Mouse (Mus musculus) intestine, postnatal 0 days (tissue): Measurements from ENCODE around the gene Olfr195. TPM values are rescaled to one million over a fixed set of nuclear protein-coding genes. Genes with fewer than 3 reads are reported as not detected.

Experiments used
- ATAC-seq: fragments of 200-750 bp; cut with Nextera tagmentation; 2 replicates; pipeline ENCODE4 v1.8.0; 2017; ENCODE audit warnings: mild to moderate bottlenecking, moderate TSS enrichment, moderate library complexity
- H3K27ac ChIP-seq: fragments of 300-500 bp; sonication (generic); 2 replicates; pipeline ENCODE4 v1.5.1; 2014; ENCODE audit warnings: mild to moderate bottlenecking, low read depth, low read length, moderate library complexity
- H3K27me3 ChIP-seq: fragments of 300-500 bp; sonication (generic); replicated peaks from 2 replicates; pipeline ENCODE4 v1.6.1; 2014; ENCODE audit warnings: low read length, mixed read lengths; ENCODE audit not compliant: control insufficient read depth, insufficient read depth
- H3K36me3 ChIP-seq: fragments of 300-500 bp; sonication (generic); 2 replicates; pipeline ENCODE4 v1.6.1; 2014; ENCODE audit warnings: mild to moderate bottlenecking, moderate library complexity; ENCODE audit not compliant: control insufficient read depth, insufficient read depth
- H3K4me1 ChIP-seq: fragments of 300-500 bp; sonication (generic); replicated peaks from 2 replicates; pipeline ENCODE4 v1.6.1; 2014; ENCODE audit warnings: antibody characterized with exemption, low read length, mixed read lengths; ENCODE audit not compliant: control insufficient read depth, insufficient read depth
- H3K4me2 ChIP-seq: fragments of 300-500 bp; sonication (generic); replicated peaks from 2 replicates; pipeline ENCODE4 v1.6.1; 2014; ENCODE audit warnings: low read depth, mild to moderate bottlenecking, moderate library complexity
- H3K4me3 ChIP-seq: fragments of 300-500 bp; sonication (generic); 2 replicates; pipeline ENCODE4 v1.5.1; 2014; ENCODE audit warnings: low read depth, low read length
- H3K9ac ChIP-seq: fragments of 300-500 bp; sonication (generic); 2 replicates; pipeline ENCODE4 v1.6.1; 2014; ENCODE audit warnings: mild to moderate bottlenecking, low read depth, low read length
- H3K9me3 ChIP-seq: fragments of 300-500 bp; sonication (generic); 2 replicates; pipeline ENCODE4 v1.6.1; 2016; ENCODE audit warnings: mixed run types; ENCODE audit not compliant: control insufficient read depth
- CTCF ChIP-seq: sonication (generic); IDR thresholded peaks from 2 replicates; pipeline ENCODE4 v1.5.1; 2016; ENCODE audit warnings: low read depth, mild to moderate bottlenecking, control low read depth, antibody characterized with exemption, moderate library complexity
- WGBS: fragments of 180-500 bp; shearing (Covaris S2); extraction: QIAGEN DNeasy Blood & Tissue Kit; methylation state at CpG from one replicate; pipeline ENCODE4 v1.1.7; 2014; 5-methylcytosine and 5-hydroxymethylcytosine counted together
- polyA plus RNA-seq: library from polyadenylated mRNA; unstranded; fragments of >200 nt; fragmentation: Nextera tagmentation; extraction: Ambion mirVana; gene quantifications from 2 replicates; pipeline ENCODE4 v1.2.1, GENCODE M21; 2015

Olfr195 gene
- polyA plus RNA-seq, 1 experiment from 2014 or later: not detected

DNA sequence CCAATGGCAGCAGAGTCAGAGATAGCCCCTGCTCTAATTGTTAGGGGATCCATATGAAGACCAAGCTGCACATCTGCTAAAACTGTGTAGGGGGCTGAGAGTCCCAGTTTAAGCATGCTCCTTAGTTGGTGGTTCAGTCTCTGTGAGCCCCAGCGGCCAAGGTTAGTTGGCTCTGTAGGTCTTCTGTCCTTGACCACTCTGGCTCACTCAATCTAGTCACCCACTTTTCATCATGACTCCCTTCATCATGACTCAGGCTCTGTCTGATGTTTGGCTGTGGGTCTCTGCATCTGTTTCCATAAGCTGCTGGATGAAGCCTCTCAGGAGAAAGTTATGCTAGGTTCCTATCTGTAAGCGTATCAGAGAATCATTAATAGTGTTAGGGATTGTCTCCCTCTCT is 5.2 kb downstream of the Olfr195 start:
- Histone ChIP-seq H3K4me3 (no peak overlapping the region), H3K9ac (no peak overlapping the region), H3K9me3 (no peaks in the 10 kb centered on the region), H3K27ac (no peak overlapping the region), H3K27me3 (no peaks in the 10 kb centered on the region), H3K4me2 (no peak overlapping the region), H3K4me1 (no peaks in the 10 kb centered on the region), H3K36me3 (no peaks in the 10 kb centered on the region)
- no peak for ATAC-seq
- WGBS: 83% methylated on average over 2 of the region's 2 CpGs
- TF ChIP-seq CTCF: no peak

- Histone ChIP-seq H3K36me3 (no peaks in the 10 kb centered on the region), H3K9ac (no peak within 1 kb of the TSS), H3K27me3 (no peaks in the 10 kb centered on the region), H3K9me3 (no peaks in the 10 kb centered on the region), H3K4me2 (no peak within 1 kb of the TSS), H3K4me3 (no peak within 1 kb of the TSS), H3K27ac (no peak within 1 kb of the TSS), H3K4me1 (no peaks in the 10 kb centered on the region)
- TF ChIP-seq CTCF: no peak
- no peak for ATAC-seq
- 68% methylated on average over 3 of the region's 3 CpGs for WGBS
Observed at GRCm38 (mm10) chr16:59170354-59170753, 23.5 kb downstream of the Olfr195 start, which contains the start of gene Olfr196. TSS of gene Olfr196 (minus strand) at chr16:59170454.

Other genes starting within 250 kb of the Olfr195 start
- not detected in 2 replicates for gene Olfr181, start 218.3 kb upstream of the Olfr195 start, polyA plus RNA-seq
- gene Olfr180, start 217.7 kb upstream of the Olfr195 start, polyA plus RNA-seq: not detected in 2 replicates
- not detected in 2 replicates for gene Olfr183, start 151.7 kb upstream of the Olfr195 start, polyA plus RNA-seq
- gene Olfr186, start 116.8 kb upstream of the Olfr195 start, polyA plus RNA-seq: not detected in 2 replicates
- gene Olfr187, start 107.3 kb upstream of the Olfr195 start, polyA plus RNA-seq: not detected in 2 replicates
- gene Olfr190, start 69.0 kb upstream of the Olfr195 start, polyA plus RNA-seq: 0.03 and 0.07 TPM in 2 replicates
- not detected in 2 replicates for gene Olfr191, start 57.2 kb upstream of the Olfr195 start, polyA plus RNA-seq
- gene Olfr193, start 35.2 kb upstream of the Olfr195 start, polyA plus RNA-seq: not detected in 2 replicates
- not detected in 2 replicates for gene Olfr194, start 26.0 kb upstream of the Olfr195 start, polyA plus RNA-seq
- gene Olfr196, start 23.4 kb downstream of the Olfr195 start, polyA plus RNA-seq: not detected in 2 replicates
- not detected in 2 replicates for gene Olfr198, start 56.5 kb downstream of the Olfr195 start, polyA plus RNA-seq
- not detected in 2 replicates for gene Olfr199, start 72.7 kb downstream of the Olfr195 start, polyA plus RNA-seq
- 0.05 and 0.09 TPM in 2 replicates for gene Olfr201, start 125.6 kb downstream of the Olfr195 start, polyA plus RNA-seq
- gene Olfr202, start 139.7 kb downstream of the Olfr195 start, polyA plus RNA-seq: not detected in 2 replicates
- gene Olfr203, start 151.8 kb downstream of the Olfr195 start, polyA plus RNA-seq: 0.10 TPM in 1 of 2 replicates, not detected in the other
- gene Olfr204, start 171.2 kb downstream of the Olfr195 start, polyA plus RNA-seq: not detected in 2 replicates
- gene Olfr205, start 184.1 kb downstream of the Olfr195 start, polyA plus RNA-seq: not detected in 2 replicates
- not detected in 2 replicates for gene Olfr206, start 202.2 kb downstream of the Olfr195 start, polyA plus RNA-seq
- not detected in 2 replicates for gene Olfr209, start 216.9 kb downstream of the Olfr195 start, polyA plus RNA-seq